Mouse (Mus musculus) megakaryocyte, embryonic 14.5 days (primary cell): ENCODE measurements around the gene Kcnk16.

Experiments
- FLI1 ChIP-seq: IDR thresholded peaks from 2 replicates; pipeline ENCODE4 v1.6.1; 2012; ENCODE audit warnings: low read length, inconsistent platforms, mixed read lengths
- GATA1 ChIP-seq: IDR thresholded peaks from 3 replicates; pipeline ENCODE4 v1.6.1; 2012; ENCODE audit warnings: mixed read lengths, low read length, inconsistent platforms, borderline replicate concordance

DNA sequence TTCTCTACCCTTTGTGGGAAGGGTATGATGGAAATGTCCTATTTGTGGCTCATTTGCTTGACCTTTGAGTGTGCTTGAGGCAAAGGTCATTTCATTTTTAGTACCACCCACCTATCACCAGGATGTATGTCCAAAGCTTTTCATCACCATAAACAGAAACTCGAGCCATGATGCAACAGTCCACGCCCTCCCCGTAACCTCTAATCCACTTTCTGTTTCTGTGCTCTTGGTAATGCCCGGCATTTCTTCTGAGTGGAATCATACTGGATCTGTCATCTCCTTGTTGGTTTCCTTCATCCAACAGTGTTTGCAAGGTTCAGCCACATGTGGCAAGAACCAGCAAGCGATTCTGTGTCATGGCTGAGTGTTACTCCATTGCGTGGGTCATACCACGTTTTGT lies 54.9 kb downstream of the Kcnk16 start:
- no peak for TF ChIP-seq GATA1
- TF ChIP-seq FLI1 = no peak
